Mouse (Mus musculus): ENCODE data around the gene Rabgap1l.
"Not testable (repeated sequence)": the region's sequence is repeated elsewhere in the genome, so short reads cannot be mapped to it uniquely, and the experiment has no call there.

The Rabgap1l gene

DNA sequence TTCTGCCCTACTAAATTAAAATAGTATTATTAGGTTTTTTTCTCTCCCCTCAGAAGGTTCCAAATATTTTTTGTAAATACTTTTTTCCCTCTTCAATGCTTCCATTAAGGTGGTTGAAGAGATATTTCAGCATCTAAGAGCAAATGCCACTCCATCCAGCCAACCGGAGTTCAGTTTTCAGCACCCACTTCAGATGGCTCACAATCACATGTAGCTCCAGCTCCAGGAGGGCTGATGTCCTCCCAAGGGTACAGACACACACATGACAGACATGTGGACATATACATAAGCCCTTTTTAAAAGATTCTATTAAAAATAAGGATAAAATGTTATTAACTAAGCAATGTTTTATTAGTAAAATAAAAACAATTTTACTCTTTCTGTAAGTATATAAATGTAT is 79.6 kb downstream of the Rabgap1l start:
- intact Hi-C loops (cut with DNase I) = no loop called here

GRCm38 (mm10) chr1:160710539-160710938 is 82.5 kb downstream of the Rabgap1l start:
- intact Hi-C loops (cut with DNase I) = no loop called here

DNA sequence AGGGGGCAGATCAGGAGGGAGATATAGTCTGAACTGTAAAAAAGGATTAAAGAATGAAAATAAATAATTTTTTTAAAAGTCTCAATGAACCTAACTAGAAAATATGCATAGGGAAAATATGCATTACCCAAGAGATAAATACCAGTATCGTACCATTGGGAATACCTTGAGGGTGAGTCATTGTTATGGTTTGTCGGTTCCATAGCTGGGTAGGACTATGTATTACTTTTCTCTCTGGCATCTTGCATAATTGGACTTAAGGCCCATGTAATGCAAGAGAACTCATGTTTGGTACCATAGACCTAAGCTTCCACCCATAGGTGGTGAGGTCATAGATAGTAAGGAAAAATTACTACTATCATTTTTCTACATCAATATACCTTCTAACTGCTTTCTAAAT is 88.4 kb downstream of the Rabgap1l start:
- intact Hi-C loops (cut with DNase I) = no loop called here

- intact Hi-C loops (cut with DNase I) = no loop called here
Measured at GRCm38 (mm10) chr1:160703813-160704212, 89.2 kb downstream of the Rabgap1l start.

- intact Hi-C loops (cut with DNase I) = no loop called here
Measured at GRCm38 (mm10) chr1:160693094-160693447, 99.9 kb downstream of the Rabgap1l start.

GRCm38 (mm10) chr1:160692224-160693093 is 100.6 kb downstream of the Rabgap1l start:
- intact Hi-C loops (cut with DNase I) = no loop called here

- intact Hi-C loops (cut with DNase I) = no loop called here
Measured at GRCm38 (mm10) chr1:160691196-160691590, 101.8 kb downstream of the Rabgap1l start.

DNA sequence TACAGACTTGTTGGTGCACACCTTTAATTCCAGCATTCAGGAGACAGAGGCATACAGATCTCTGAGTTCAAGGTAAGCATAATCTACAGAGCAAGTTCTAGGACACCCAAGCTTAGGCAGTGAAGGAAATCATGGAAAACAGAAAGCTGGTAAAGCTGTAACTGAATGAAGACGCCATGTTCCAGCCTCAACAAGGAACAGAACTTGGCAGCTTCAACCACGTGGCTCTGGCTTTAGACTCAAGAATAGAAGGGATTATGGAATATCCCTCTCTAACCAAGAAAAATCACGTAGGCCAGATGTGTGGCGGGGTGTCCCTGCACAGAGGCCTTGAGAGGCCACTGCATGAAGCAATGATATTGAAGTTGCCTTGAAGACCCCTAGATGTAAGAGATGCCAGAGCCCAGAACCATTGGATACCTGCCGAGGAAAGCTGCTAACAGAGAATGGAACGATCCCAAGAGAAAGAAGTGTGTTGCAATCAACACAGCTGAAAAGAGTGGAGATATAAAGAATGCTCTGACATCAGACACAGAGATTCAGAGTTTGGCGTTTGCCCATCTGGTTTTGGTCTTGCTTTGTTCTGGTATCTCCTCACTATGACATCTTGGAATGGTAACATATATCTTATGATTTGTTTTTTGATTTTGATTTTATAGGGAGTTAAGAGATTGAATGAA is 102.4 kb downstream of the Rabgap1l start:
- intact Hi-C loops (cut with DNase I) = no loop called here

- intact Hi-C loops (cut with DNase I) = no loop called here
Measured at GRCm38 (mm10) chr1:160689511-160689910, 103.5 kb downstream of the Rabgap1l start.

GRCm38 (mm10) chr1:160684251-160684650 is 108.8 kb downstream of the Rabgap1l start:
- intact Hi-C loops (cut with DNase I) = no loop called here

- intact Hi-C loops (cut with DNase I) = no loop called here
Measured at GRCm38 (mm10) chr1:160681398-160682050, 111.5 kb downstream of the Rabgap1l start.

DNA sequence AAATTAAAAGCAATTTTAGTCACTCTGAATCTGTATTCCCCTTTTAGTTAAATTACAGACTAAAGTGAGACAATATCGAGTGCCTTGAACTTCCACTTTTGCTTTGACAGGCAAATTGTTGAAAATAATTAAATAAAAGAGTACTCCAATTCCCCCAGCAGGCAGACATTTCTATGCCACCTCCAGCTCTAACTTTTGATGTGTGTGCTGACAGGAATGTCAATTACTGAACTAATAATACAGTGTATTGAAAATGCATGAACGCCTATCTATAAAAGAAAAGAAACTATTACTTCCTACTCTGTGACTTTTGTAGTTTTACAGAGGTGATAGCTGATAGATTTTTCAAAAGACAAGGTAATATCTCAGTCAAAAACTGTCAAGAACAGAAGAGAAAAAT is 118.2 kb downstream of the Rabgap1l start:
- intact Hi-C loops (cut with DNase I) = no loop called here

DNA sequence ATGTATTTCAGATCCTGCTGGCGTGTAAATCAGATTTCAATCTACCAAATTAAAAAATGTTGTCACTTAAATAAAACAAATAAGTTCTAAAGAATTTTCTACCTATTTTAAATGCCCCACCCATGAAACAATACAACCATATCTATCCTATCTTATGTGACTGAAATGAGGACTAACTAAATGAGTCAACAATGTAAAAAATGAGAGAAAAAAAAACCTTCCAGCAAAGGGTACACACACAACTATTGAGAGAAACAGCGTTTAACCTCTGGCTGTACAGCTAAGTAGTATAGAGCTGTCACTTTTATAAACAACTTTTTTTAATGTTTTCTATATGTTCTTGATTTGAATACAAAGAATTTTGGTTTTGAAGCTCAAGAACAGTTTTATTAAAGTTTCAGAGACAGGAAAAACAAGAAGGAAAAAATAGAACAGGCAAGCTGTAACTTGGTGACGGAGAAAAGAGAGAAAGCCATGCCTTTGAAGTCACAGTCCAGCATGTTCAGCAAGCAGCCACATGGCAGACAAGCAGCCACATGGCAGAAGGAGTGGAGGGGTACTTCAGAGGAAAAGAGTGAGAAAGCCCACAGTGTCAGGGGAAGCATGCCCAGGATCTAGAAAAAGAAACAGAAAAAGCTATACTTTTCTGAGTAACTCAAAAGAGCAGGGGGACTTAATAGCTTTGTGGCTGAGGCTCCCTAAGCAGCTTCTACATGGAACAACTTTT is 120.8 kb downstream of the Rabgap1l start:
- intact Hi-C loops (cut with DNase I) = no loop called here

- intact Hi-C loops (cut with DNase I) = no loop called here
Measured at GRCm38 (mm10) chr1:160655806-160656470, 137.1 kb downstream of the Rabgap1l start.

- intact Hi-C loops (cut with DNase I) = no loop called here
Measured at GRCm38 (mm10) chr1:160651691-160652090, 141.3 kb downstream of the Rabgap1l start.

- intact Hi-C loops (cut with DNase I) = no loop called here
Measured at GRCm38 (mm10) chr1:160645416-160645815, 147.6 kb downstream of the Rabgap1l start.

DNA sequence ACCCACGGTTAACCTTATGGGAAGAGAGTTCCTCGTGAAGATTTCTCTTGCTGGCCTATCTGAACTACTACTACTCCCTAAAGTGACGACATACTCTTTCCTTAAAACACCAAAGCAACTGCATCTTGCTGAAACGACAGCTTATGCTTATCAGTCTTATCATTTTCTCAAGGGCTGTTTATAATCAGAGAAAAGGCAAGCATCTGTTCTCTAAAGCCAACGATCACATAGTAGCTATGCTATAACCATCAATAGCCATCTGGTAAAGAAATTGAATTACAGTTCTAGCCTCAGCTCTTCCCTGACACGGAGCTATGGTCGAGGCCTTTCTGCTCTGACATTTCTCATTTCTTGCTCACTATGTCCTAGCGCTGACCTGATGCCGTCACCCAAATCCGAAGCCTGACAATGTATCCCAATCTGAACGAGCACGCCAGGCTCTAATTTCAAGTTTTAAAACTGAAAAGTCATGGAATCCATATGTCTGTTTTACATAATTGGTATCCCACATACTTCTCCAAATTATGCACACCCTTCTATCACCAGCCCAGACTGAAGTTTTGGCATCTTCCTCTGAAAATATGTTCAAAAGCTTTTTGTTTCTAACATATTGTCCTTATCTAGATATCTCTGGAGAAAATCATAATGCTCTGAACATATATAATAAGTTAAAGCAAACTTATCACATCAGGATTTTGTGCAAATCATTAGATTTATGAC is 164.6 kb downstream of the Rabgap1l start:
- intact Hi-C loops (cut with DNase I) = no loop called here

GRCm38 (mm10) chr1:160624354-160625120 is 168.5 kb downstream of the Rabgap1l start:
- intact Hi-C loops (cut with DNase I) = not testable (repeated sequence)

GRCm38 (mm10) chr1:160618201-160618600 is 174.8 kb downstream of the Rabgap1l start:
- intact Hi-C loops (cut with DNase I) = no loop called here

DNA sequence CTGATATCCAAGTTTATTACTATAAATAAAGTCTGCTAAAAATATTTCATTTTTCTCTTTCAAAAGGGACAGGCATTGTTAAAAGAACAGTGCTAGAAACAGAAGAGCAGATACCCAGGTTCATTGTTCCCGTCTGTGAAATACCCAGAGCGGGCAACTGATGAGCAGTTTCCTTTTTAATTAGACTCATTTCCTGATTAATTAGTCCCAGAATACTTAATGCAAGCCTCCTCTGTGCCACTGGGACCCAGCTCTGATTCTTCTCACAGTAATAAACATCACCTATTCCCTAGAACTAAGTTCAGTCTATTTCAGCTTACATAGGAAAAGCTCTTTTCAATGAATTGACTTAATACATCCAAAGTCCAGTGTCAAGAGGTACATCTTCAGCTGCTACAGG is 186.6 kb downstream of the Rabgap1l start:
- intact Hi-C loops (cut with DNase I) = no loop called here

All from adrenal gland (tissue).